Mouse (Mus musculus) embryonic stem cell, embryonic (primary cell): ENCODE data around the gene Il6ra.

Experiments
- CTCF ChIA-PET, 4 experiments: fragments of 300-600 bp in 2 of 4; fragments of 350-600 bp in 2 of 4; sonication (Branson Sonifier 250); formaldehyde crosslinking; loops; one replicate each; lab custom pipeline; 2022; ENCODE audit warnings: inconsistent platforms in 2 of 4; lab: Charles Lee
- POLR2A ChIA-PET, 4 experiments: fragments of 300-600 bp in 2 of 4; fragments of 350-600 bp in 2 of 4; sonication (Branson Sonifier 250); formaldehyde crosslinking; loops; one replicate each; lab custom pipeline; 2022; ENCODE audit warnings: antibody characterized with exemption in 4 of 4, inconsistent platforms in 1 of 4; lab: Charles Lee

Gene Il6ra

DNA sequence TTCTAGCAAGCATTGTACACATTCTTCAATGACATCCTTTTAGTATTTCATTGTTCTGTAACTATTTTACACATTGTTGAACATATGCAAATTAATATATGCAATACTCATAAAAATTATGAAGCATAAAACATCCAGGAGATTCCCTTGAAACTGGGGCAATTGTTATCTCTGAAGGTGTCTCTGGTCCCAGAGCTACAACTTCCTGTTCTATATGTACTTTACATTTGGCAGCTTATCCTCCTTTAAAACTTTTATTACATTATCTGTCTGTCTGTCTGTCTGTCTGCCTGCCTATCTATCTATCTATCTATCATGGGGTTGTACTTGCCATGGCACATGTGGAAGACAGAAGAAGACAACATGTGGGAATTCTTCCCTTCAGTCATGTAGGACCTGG is 21.3 kb downstream of the Il6ra start:
- ChIA-PET POLR2A (interaction anchor here in 2 of 4 experiments (0.7 to 1.5 kb wide), 4 partner anchors 12 to 64 kb away, joined by 3 read pairs; no protein-coding TSS in a partner anchor), CTCF (no interaction called here)

DNA sequence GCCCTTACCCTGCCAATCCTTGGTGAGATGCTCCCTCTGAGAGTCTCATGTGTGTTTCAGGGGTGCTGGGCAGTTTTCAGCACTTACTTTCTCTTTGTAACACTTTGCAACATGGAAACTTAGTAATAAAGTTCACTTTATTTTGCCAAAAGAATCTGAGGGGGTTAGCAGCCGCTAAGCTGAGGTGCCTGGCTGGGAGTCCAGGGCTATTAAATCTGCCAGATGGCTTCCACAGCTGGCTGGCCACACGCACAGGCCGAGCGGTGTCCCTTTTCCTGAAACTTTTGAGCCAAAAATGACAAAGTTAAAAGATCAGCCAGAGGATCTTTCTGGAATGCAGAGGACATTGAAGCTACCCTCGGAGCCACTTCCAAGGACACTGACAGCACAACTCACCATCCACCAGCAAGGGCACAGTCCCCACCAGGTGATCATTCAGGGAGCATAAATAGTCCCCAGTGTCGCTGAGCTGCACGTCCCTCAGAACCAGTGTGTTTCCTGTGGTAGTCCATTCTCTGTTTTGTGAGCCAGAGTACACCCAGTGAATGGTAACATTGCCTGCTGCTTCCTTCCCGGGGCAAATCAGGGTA is 23.1 kb downstream of the Il6ra start:
- CTCF ChIA-PET: no interaction called here
- POLR2A ChIA-PET: interaction anchor here in 1 of 4 experiments (1.2 kb wide), 1 partner anchor 25 kb away, joined by 3 read pairs; no protein-coding TSS in a partner anchor

DNA sequence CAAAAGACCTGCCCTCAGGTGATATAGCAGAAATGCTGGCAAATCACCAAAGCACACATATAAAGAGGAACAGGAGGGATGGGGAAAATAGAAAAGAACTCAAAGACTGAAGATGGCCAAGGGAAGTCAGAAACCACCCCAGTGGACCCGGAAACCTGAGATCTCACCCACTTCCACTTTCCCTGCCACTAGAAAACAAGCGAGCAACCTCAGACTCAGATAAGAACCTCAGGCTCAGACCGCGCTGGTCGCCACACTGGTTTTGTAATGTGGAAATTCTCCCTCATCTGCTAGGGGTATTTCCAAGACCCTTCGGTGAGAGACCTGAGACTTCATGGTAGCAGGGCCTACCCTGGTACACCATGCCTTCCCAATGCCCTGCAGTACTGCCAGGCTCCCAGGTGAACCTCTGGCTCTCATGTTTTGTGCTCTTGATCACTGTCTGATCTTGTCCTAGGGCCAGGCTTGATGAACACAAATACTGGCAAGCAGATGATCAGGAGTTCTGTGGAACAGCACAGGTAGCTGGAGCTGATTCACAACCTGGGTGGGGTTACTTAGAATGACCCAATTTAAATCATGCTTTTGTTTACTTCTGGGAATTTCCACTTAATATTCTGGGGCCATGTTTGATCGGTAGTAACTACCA is 25.3 kb downstream of the Il6ra start:
- POLR2A ChIA-PET: interaction anchor here in 2 of 4 experiments (0.6 to 5.7 kb wide), 6 partner anchors 9 to 67 kb away, joined by 3 to 69 read pairs (median 4); no protein-coding TSS in a partner anchor
- CTCF ChIA-PET: interaction anchor here in 1 of 4 experiments (1.2 kb wide), 1 partner anchor 77 kb away, joined by 3 read pairs; no protein-coding TSS in a partner anchor

DNA sequence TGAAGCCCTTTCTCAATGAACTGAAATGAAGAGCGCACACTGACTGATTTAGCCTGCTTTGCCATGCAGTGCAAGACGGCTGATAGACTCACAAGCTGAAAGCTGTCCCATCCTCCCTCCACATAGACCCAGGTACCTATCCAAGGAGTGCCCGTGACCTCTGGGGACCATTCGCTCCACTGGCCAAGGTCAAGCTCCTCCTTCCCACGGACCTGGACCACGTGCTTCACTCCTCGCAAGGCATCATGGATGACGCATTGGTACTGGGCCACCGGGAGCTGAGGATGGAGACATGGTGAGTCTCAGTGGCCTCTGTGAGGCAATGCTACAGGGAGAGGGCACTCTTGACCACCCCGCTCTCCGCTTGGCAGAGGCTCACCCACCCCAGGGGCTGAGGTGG is 27.2 kb downstream of the Il6ra start:
- ChIA-PET CTCF (interaction anchor here (0.5 to 1.3 kb wide), 6 partner anchors 9 to 563 kb away, joined by 3 read pairs; no protein-coding TSS in a partner anchor), POLR2A (interaction anchor here in 3 of 4 experiments (0.7 to 5.7 kb wide), 29 partner anchors 9 to 332 kb away, joined by 3 to 69 read pairs (median 3); partner anchors contain the start of genes Il6ra (in 2 of the 3), Atp8b2 (in 1 of the 3) and Hax1 (in 1 of the 3))

DNA sequence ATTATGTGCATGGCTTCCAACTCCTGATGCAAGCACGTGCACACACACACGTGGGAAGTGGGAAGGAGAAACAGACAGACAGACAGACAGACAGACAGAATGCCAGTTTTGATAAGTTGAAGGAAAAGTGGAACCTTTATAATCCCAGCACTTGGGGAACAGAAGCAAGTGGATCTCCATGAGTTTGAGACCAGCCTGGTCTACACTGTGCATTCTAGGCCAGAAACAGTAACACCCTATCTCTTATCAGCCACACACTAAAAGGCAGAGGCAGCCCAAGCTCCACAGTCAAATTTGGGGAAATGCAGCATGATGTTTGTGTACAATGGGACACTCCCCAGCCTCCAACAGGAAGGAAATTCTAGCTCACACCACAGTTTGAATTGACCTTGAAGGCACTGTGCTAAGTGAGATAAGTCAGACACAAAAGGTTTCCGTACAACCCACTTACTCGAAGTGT is 29.4 kb downstream of the Il6ra start:
- POLR2A ChIA-PET: interaction anchor here in 3 of 4 experiments (1.0 to 5.7 kb wide), 8 partner anchors 11 to 25 kb away, joined by 3 to 69 read pairs (median 6); no protein-coding TSS in a partner anchor
- CTCF ChIA-PET: interaction anchor here in 2 of 4 experiments (0.6 to 1.1 kb wide), 3 partner anchors 68 to 1267 kb away, joined by 3 to 6 read pairs (median 3); no protein-coding TSS in a partner anchor

DNA sequence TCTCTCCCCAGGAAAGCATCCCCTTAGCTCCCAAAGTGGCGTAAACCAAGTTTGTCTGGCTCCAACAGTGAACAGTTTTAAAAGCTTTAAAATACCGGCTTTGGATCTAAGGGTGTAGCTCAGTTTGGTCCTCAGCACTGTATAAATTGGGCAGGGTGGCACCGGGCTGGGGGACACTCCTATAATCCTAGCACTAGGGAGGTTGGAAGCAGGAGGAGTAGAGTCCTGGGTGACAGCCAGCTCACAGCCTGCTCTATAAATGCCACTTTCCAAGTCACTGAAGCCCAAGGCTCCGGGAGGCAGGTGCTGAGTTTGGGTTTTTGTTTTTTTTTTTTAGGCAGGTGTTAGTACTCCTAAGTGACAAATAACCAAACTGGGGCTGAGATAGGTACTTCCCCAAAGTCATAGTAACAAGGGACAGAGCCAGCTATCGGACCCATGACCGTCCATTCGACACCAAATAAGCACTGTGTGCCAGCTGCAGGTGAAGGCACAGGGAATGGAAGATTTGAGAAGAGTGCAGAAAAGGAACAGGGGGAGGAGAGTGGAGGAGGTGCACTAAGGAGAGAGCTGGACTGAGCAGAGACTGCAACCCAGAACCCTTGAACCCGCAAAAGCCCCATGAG is 30.3 kb downstream of the Il6ra start:
- CTCF ChIA-PET: interaction anchor here in 1 of 4 experiments (1.0 kb wide), 1 partner anchor 285 kb away, joined by 3 read pairs; no protein-coding TSS in a partner anchor

DNA sequence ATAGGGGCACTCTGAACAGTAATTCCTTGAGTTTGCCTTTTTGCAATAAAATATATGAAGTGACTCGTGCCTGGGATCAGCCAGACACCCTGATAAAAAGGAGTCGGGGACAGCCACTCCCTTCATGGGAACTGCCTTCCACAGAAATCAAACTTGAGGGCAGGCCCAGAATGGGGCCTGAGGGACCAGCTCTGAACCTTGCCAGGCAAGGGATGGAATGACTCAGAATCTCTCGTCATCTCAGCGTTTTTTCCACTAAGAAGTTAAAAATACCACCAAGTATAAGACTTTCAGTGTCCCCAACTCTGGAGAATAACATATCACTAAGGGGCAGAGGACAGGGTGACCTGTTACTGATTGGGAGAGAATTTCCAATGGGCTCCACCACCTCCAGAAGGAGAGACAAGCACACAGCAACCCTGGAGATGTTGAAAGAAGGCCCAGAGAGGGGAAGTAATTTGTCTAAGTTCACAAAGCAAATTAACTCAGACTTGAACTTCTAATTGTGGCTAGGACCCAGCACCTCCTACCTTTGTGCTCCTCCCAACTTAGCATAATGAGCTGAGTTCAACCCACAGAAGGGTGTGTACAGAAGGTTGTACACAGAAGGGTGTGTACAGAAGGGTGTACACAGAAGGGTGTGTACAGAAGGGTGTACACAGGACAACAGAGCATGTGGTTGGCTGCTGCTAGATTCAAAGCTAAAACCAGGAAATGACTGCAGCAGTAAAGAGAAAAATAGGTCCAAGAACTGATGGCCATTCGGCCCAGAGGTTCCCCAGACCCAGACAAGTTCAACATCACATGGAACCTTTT is 32.8 kb downstream of the Il6ra start:
- ChIA-PET POLR2A (interaction anchor here in 3 of 4 experiments (0.5 to 1.0 kb wide), 4 partner anchors 9 to 234 kb away, joined by 3 to 5 read pairs (median 4); no protein-coding TSS in a partner anchor), CTCF (interaction anchor here in 1 of 4 experiments (0.6 kb wide), 1 partner anchor 631 kb away, joined by 3 read pairs; no protein-coding TSS in a partner anchor)

More for the DNA sequence above, 30.3 kb downstream of the Il6ra start:
- POLR2A ChIA-PET: interaction anchor here in 2 of 4 experiments (0.6 to 5.7 kb wide), 11 partner anchors 10 to 83 kb away, joined by 3 to 69 read pairs (median 4); no protein-coding TSS in a partner anchor

DNA sequence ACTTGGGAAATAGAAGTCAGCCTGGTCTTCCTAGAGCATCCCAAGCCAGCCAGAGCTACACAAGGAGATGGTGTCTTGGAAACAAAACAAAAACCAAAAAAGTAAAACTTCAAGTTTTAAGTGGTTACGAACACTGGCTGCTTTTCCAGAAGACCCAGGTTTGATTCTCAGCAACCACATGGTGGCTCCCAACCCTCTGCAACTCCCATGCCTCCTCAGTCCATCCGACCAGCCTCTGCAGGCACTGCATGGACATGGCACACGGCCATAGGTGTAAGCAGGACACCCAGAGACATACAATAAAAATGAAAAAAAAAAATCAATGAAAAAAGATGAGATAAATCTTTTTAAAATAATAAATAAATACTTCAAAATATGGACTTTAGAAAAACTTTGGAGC is 33.7 kb downstream of the Il6ra start:
- POLR2A ChIA-PET: interaction anchor here in 2 of 4 experiments (0.5 to 1.0 kb wide), 2 partner anchors 20 to 235 kb away, joined by 3 to 4 read pairs; no protein-coding TSS in a partner anchor
- CTCF ChIA-PET: interaction anchor here in 1 of 4 experiments (0.6 kb wide), 1 partner anchor 630 kb away, joined by 3 read pairs; no protein-coding TSS in a partner anchor

DNA sequence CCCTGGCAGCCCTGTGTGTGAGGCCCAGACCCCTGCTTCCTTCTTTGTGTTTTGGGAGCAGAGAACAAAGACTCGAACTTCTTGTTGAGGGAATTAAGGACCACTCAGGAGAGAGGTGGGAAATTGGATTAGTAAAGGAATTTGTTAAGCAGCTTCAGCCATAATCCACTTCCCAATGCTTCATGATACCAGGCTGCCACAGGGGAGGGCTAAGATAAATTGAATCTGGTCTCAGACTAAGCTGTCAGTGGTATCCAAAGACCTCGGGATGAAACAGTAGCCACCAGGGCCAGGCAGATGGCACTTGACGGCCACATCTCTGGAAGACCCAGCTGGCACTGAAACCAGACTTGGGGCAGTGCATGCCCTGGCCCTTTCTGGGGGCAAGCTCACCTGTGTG is 34.5 kb downstream of the Il6ra start:
- ChIA-PET CTCF (no interaction called here), POLR2A (interaction anchor here in 2 of 4 experiments (1.2 to 2.5 kb wide), 2 partner anchors 10 to 17 kb away, joined by 3 to 9 read pairs; no protein-coding TSS in a partner anchor)

DNA sequence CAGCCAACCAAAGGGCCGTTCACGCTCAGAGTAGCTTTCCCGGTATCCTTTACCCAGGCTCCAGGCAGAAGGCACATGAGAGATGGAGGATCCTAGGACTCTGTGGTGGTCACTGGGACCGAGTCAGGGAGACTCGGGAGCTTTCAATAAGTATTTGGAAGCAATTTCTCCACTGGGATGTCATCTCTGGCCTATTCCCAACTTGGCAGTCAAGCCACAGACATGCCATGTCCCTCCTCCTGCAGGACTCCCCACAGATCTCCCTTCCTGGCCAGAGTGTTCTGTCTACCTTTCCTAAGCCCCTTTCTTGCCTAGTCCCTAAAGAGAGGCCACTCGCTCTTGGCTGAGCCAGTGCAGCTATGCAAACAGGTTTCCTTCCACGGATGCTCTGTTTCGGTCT is 35.9 kb downstream of the Il6ra start:
- ChIA-PET CTCF (interaction anchor here in 2 of 4 experiments (0.6 to 1.9 kb wide), 6 partner anchors 8 to 483 kb away, joined by 3 to 5 read pairs (median 4); partner anchors contain the start of gene Zbtb7b (in 1 of the 2)), POLR2A (interaction anchor here (0.6 to 9.7 kb wide), 21 partner anchors 8 to 109 kb away, joined by 3 to 69 read pairs (median 4); partner anchors contain the start of gene Il6ra (in 2 of the 4))

DNA sequence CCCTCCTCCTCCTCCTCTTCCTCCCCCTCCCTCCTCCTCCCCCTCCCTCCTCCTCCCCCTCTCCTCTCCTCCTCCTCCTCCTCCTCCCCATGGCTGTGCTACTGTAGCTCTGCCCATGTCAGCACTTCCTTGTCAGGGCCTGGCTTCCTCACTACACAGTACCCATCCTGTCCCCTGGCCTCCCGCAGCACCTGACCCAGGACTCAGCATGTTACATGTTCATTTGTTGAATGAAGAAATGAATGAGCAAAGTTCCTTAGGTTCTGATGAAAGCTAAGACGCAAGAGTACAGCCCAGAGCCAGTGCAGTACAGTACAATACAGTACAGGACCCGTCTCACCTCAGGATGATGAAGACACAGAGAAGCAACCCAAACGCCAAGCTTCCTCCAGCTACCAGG is 36.5 kb downstream of the Il6ra start:
- CTCF ChIA-PET: interaction anchor here in 3 of 4 experiments (0.6 to 1.9 kb wide), 8 partner anchors 9 to 482 kb away, joined by 3 to 5 read pairs (median 3); partner anchors contain the start of gene Zbtb7b (in 1 of the 3)
- POLR2A ChIA-PET: interaction anchor here (0.5 to 9.7 kb wide), 24 partner anchors 8 to 389 kb away, joined by 3 to 69 read pairs (median 3); partner anchors contain the start of gene Il6ra (in 2 of the 4)

DNA sequence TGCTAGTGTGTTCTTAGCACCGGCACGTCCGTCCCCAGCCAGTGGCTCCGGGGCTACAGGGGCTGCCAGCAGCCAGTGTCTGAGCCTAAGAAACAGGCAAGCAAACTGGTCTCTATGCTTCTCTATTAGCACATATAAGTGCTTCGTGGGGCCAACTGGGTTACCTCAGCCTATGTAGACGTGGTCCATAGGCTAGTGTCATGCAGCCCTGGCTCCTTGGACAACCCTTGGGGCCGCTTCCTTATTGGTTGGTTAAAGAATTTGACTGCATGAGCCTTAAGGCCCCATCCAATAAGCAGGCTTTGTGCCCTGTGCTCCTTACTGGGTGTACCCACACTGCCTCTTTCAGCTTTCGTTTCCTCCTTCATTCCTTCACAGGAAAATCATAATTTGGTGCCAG is 37.2 kb downstream of the Il6ra start:
- CTCF ChIA-PET: interaction anchor here (0.6 to 1.9 kb wide), 7 partner anchors 10 to 419 kb away, joined by 3 to 5 read pairs (median 3); no protein-coding TSS in a partner anchor
- POLR2A ChIA-PET: interaction anchor here in 3 of 4 experiments (0.6 to 9.7 kb wide), 10 partner anchors 9 to 484 kb away, joined by 3 to 69 read pairs (median 4); partner anchors contain the start of gene Il6ra (in 1 of the 3)

DNA sequence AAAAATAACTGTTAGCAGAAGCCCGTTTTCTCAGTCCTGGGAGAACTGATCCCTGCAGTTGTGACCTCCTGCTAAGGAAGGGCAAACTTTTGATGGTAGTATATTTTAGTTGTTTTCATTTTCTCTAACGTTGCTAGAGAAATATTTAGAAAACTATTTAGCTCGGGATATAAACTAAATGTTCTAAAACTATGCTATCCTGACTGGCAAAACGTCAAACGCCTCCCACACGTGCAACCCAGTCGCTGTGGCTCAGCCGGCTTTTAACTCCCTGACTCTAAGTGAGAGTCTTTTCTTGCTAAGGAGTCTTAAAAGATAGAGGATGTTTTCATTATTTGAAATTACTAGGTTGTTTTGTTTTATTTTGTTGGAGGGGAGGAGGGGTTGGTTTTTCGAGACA is 38.0 kb downstream of the Il6ra start:
- CTCF ChIA-PET: no interaction called here
- POLR2A ChIA-PET: interaction anchor here in 2 of 4 experiments (1.5 to 9.7 kb wide), 3 partner anchors 10 to 74 kb away, joined by 4 to 69 read pairs (median 6); no protein-coding TSS in a partner anchor

DNA sequence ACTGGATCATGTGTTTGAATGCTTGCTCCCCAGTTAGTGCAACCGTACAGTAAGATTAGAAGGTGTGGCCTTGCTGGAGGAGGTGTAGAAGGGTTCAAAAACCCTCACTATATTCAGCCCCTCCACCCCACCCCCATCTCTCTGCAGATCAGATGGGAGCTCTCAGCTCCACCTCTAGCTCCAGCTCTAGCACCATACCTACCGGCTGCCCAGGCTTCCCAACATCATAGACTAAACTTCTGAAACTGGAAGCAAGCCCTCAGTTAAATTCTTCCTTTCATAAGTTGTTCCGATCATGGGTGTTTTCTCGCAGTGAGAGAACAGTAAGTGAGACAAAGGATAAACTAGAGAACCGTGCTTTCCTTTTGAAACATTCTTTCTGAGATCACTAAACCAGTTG is 38.9 kb downstream of the Il6ra start:
- CTCF ChIA-PET: interaction anchor here in 3 of 4 experiments (0.6 kb wide), 4 partner anchors 11 to 466 kb away, joined by 3 to 5 read pairs (median 3); no protein-coding TSS in a partner anchor
- POLR2A ChIA-PET: interaction anchor here in 2 of 4 experiments (1.2 to 9.7 kb wide), 6 partner anchors 9 to 75 kb away, joined by 3 to 69 read pairs (median 4); no protein-coding TSS in a partner anchor

DNA sequence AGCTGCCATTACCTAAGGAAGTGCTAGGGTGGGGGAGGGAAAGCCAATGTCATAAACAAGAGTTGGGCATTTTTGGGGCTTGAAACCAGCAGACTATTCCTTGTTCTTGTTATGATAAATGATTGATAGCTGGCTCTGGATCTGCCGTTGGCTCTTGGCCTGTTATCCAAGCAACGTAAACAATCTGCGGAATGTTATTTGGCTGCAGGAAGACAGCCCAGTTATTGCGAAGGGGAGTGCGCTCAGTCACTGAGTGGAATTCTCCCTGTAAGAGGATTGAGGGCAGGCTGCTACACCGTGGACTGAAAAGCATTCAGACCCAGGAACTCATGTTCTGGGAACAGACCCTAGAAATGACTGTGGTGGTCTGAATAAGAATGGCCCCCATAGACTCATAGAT is 40.3 kb downstream of the Il6ra start:
- CTCF ChIA-PET: no interaction called here
- POLR2A ChIA-PET: interaction anchor here in 2 of 4 experiments (1.0 to 9.7 kb wide), 4 partner anchors 8 to 19 kb away, joined by 3 to 69 read pairs (median 4); no protein-coding TSS in a partner anchor

DNA sequence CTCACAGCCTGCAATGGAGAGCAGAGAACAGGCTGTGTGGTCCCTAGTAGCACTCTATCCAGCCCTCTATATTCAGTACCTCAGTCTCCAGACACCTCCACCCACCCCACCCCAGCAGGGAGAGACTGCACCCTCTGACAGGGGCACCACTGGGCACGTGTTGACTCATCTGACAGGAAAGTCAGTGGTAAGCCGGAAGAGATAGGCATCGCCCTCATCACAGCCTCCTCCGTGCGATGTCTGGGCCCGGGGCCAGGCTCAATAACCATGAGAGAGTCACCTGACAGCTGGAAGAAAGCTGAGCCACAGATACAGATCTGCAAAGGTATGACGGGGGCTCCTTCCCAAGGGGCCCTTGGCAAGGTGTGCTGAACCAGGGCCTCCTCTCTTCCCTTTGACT is 40.8 kb downstream of the Il6ra start:
- ChIA-PET POLR2A (interaction anchor here in 3 of 4 experiments (0.5 to 9.7 kb wide), 12 partner anchors 11 to 1631 kb away, joined by 3 to 69 read pairs (median 3); no protein-coding TSS in a partner anchor), CTCF (interaction anchor here in 2 of 4 experiments (0.5 to 0.7 kb wide), 4 partner anchors 21 to 143 kb away, joined by 4 to 5 read pairs (median 4); no protein-coding TSS in a partner anchor)
